Mouse (Mus musculus) neural tube, embryonic 15.5 days (tissue): ENCODE results near the gene Fbxo17. TPM values are rescaled to one million over a fixed set of nuclear protein-coding genes. Genes with fewer than 3 reads are reported as not detected.
"Not testable (repeated sequence)": the region's sequence is repeated elsewhere in the genome, so short reads cannot be mapped to it uniquely, and the experiment has no call there.

ENCODE experiments used
- ATAC-seq: fragments of 200-750 bp; cut with Nextera tagmentation; 2 replicates; pipeline ENCODE4 v1.8.0; 2017; ENCODE audit warnings: mild to moderate bottlenecking, moderate TSS enrichment, moderate library complexity; ENCODE audit not compliant: low FRiP score
- H3K27ac ChIP-seq: fragments of 300-500 bp; sonication (generic); replicated peaks from 2 replicates; pipeline ENCODE4 v1.5.1; 2015; ENCODE audit warnings: mild to moderate bottlenecking, inconsistent platforms
- H3K27me3 ChIP-seq: fragments of 300-500 bp; sonication (generic); replicated peaks from 2 replicates; pipeline ENCODE4 v1.6.1; 2015; ENCODE audit warnings: inconsistent platforms
- H3K36me3 ChIP-seq: fragments of 300-500 bp; sonication (generic); 2 replicates; pipeline ENCODE4 v1.6.1; 2015; ENCODE audit warnings: inconsistent platforms
- H3K4me1 ChIP-seq: fragments of 300-500 bp; sonication (generic); 2 replicates; pipeline ENCODE4 v1.6.1; 2015; ENCODE audit warnings: inconsistent platforms
- H3K4me2 ChIP-seq: fragments of 300-500 bp; sonication (generic); 2 replicates; pipeline ENCODE4 v1.6.1; 2015; ENCODE audit warnings: inconsistent platforms, mild to moderate bottlenecking, moderate library complexity
- H3K4me3 ChIP-seq: fragments of 300-500 bp; sonication (generic); replicated peaks from 2 replicates; pipeline ENCODE4 v1.5.1; 2015; ENCODE audit warnings: mild to moderate bottlenecking, inconsistent platforms
- H3K9ac ChIP-seq: fragments of 300-500 bp; sonication (generic); replicated peaks from 2 replicates; pipeline ENCODE4 v1.6.1; 2015; ENCODE audit warnings: mild to moderate bottlenecking, inconsistent platforms
- H3K9me3 ChIP-seq: fragments of 300-500 bp; sonication (generic); replicated peaks from 2 replicates; pipeline ENCODE4 v1.6.1; 2016; ENCODE audit warnings: inconsistent platforms
- WGBS: fragments of 180-500 bp; shearing (Covaris S2); methylation state at CpG from one replicate; pipeline ENCODE4 v1.1.7; 2015; ENCODE audit warnings: mixed read lengths; 5-methylcytosine and 5-hydroxymethylcytosine counted together
- polyA plus RNA-seq: library from polyadenylated mRNA; unstranded; fragments of >200 nt; fragmentation: Nextera tagmentation; extraction: Ambion mirVana; gene quantifications from 2 replicates; pipeline ENCODE4 v1.2.1, GENCODE M21; 2015

Gene Fbxo17
- polyA plus RNA-seq, 1 experiment from 2014 or later, result 5.4 TPM

GRCm38 (mm10) chr7:28694423-28694822, 22.2 kb upstream of the Fbxo17 start:
- no peak overlapping the region for H3K4me3 ChIP-seq
- no peaks in the 10 kb centered on the region; the same call in 1 of the 2 replicates for H3K27me3 ChIP-seq
- H3K27ac ChIP-seq, result no peak overlapping the region
- peaks cover 22% of the 10 kb centered on the region for H3K4me1 ChIP-seq
- no peaks in the 10 kb centered on the region for H3K36me3 ChIP-seq
- no peak overlapping the region for H3K9ac ChIP-seq
- 9% methylated on average over 14 of the region's 14 CpGs for WGBS
- no peak for ATAC-seq
- peak overlapping the region; percentile 94 for H3K4me2 ChIP-seq
- no peaks in the 10 kb centered on the region for H3K9me3 ChIP-seq

- 70% methylated on average over 8 of the region's 8 CpGs for WGBS
- ATAC-seq, result no peak
- Histone ChIP-seq H3K4me2 (no peak overlapping the region), H3K27me3 (no peaks in the 10 kb centered on the region; the same call in 1 of the 2 replicates), H3K9ac (no peak overlapping the region), H3K9me3 (no peaks in the 10 kb centered on the region), H3K36me3 (no peaks in the 10 kb centered on the region), H3K27ac (no peak overlapping the region), H3K4me3 (no peak overlapping the region), H3K4me1 (peaks cover 22% of the 10 kb centered on the region)
Measured at GRCm38 (mm10) chr7:28694966-28695511, 21.6 kb upstream of the Fbxo17 start.

- Histone ChIP-seq H3K4me1 (peaks cover 22% of the 10 kb centered on the region), H3K27ac (no peak overlapping the region), H3K4me3 (no peak overlapping the region), H3K9me3 (no peaks in the 10 kb centered on the region), H3K36me3 (0 out of 2 replicates have a peak, but pooled peaks cover 4% of the 10 kb centered on the region), H3K4me2 (no peak overlapping the region), H3K9ac (no peak overlapping the region), H3K27me3 (no peaks in the 10 kb centered on the region; the same call in 1 of the 2 replicates)
- 93% methylated on average over 11 of the region's 11 CpGs for whole genome bisulfite sequencing
- ATAC-seq, result no peak
Measured at GRCm38 (mm10) chr7:28697277-28697676, 19.3 kb upstream of the Fbxo17 start.

- 98% methylated on average over 4 of the region's 4 CpGs for WGBS
- no peak for ATAC-seq
- Histone ChIP-seq H3K36me3 (0 out of 2 replicates have a peak, but pooled peaks cover 4% of the 10 kb centered on the region), H3K27ac (no peak overlapping the region), H3K4me3 (no peak overlapping the region), H3K9me3 (no peaks in the 10 kb centered on the region), H3K4me2 (no peak overlapping the region), H3K4me1 (no peaks in the 10 kb centered on the region), H3K27me3 (no peaks in the 10 kb centered on the region), H3K9ac (no peak overlapping the region)
Measured at GRCm38 (mm10) chr7:28700269-28700668, 16.3 kb upstream of the Fbxo17 start.

GRCm38 (mm10) chr7:28701306-28701705, 15.3 kb upstream of the Fbxo17 start:
- not testable (repeated sequence) for H3K36me3 ChIP-seq, H3K4me3 ChIP-seq, H3K4me1 ChIP-seq, ATAC-seq, H3K9me3 ChIP-seq, H3K4me2 ChIP-seq, H3K9ac ChIP-seq, H3K27ac ChIP-seq, H3K27me3 ChIP-seq
- 97% methylated on average over 12 of the region's 12 CpGs for WGBS

- Histone ChIP-seq H3K9ac (no peak overlapping the region), H3K4me3 (no peak overlapping the region), H3K27ac (no peak overlapping the region), H3K27me3 (no peaks in the 10 kb centered on the region), H3K4me2 (no peak overlapping the region), H3K9me3 (no peaks in the 10 kb centered on the region), H3K36me3 (0 out of 2 replicates have a peak, but pooled peaks cover 4% of the 10 kb centered on the region), H3K4me1 (no peaks in the 10 kb centered on the region)
- 70% methylated on average over 9 of the region's 9 CpGs for WGBS
- ATAC-seq, result no peak
Measured at GRCm38 (mm10) chr7:28702601-28703143, 13.9 kb upstream of the Fbxo17 start.

- Histone ChIP-seq H3K27me3 (no peaks in the 10 kb centered on the region; the same call in 1 of the 2 replicates), H3K4me1 (0 out of 2 replicates have a peak, but pooled peaks cover 3% of the 10 kb centered on the region), H3K36me3 (no peaks in the 10 kb centered on the region), H3K9me3 (no peaks in the 10 kb centered on the region), H3K4me3 (no peak overlapping the region), H3K27ac (no peak overlapping the region), H3K4me2 (no peak overlapping the region), H3K9ac (no peak overlapping the region)
- ATAC-seq, result no peak
Measured at GRCm38 (mm10) chr7:28709454-28709853, 7.2 kb upstream of the Fbxo17 start.

GRCm38 (mm10) chr7:28710962-28711361, 5.6 kb upstream of the Fbxo17 start:
- no peak overlapping the region for H3K4me3 ChIP-seq
- H3K4me1 ChIP-seq, result peaks cover 3% of the 10 kb centered on the region; the same call in 1 of the 2 replicates
- no peaks in the 10 kb centered on the region; the same call in 1 of the 2 replicates for H3K27me3 ChIP-seq
- H3K4me2 ChIP-seq, result no peak overlapping the region
- H3K9ac ChIP-seq, result no peak overlapping the region
- ATAC-seq, result no peak
- WGBS, result 67% methylated on average over 3 of the region's 3 CpGs
- no peaks in the 10 kb centered on the region for H3K36me3 ChIP-seq
- H3K27ac ChIP-seq, result no peak overlapping the region
- no peaks in the 10 kb centered on the region for H3K9me3 ChIP-seq

GRCm38 (mm10) chr7:28714667-28715066, 1.9 kb upstream of the Fbxo17 start:
- Histone ChIP-seq H3K4me1 (peaks cover 9% of the 10 kb centered on the region), H3K4me2 (no peak overlapping the region), H3K4me3 (no peak overlapping the region), H3K36me3 (no peaks in the 10 kb centered on the region), H3K27ac (no peak overlapping the region), H3K9me3 (no peaks in the 10 kb centered on the region), H3K27me3 (no peaks in the 10 kb centered on the region; the same call in 1 of the 2 replicates), H3K9ac (no peak overlapping the region)
- 80% methylated on average over 5 of the region's 5 CpGs for WGBS
- ATAC-seq, result no peak

- Histone ChIP-seq H3K4me1 (peaks cover 8% of the 10 kb centered on the region), H3K4me3 (no peak overlapping the region), H3K36me3 (no peaks in the 10 kb centered on the region), H3K4me2 (peak overlapping the region; percentile 71; the same call in 1 of the 2 replicates), H3K27ac (no peak overlapping the region), H3K9ac (no peak overlapping the region), H3K9me3 (no peaks in the 10 kb centered on the region), H3K27me3 (no peaks in the 10 kb centered on the region; the same call in 1 of the 2 replicates)
- no peak for ATAC-seq
- WGBS, result 100% methylated on average over 2 of the region's 2 CpGs
Measured at GRCm38 (mm10) chr7:28715598-28715997, 1.0 kb upstream of the Fbxo17 start.

GRCm38 (mm10) chr7:28717726-28718125, 1.1 kb downstream of the Fbxo17 start:
- WGBS, result 87% methylated on average over 10 of the region's 10 CpGs
- H3K36me3 ChIP-seq, result no peaks in the 10 kb centered on the region
- H3K4me1 ChIP-seq, result peaks cover 8% of the 10 kb centered on the region
- no peak for ATAC-seq
- H3K9ac ChIP-seq, result no peak overlapping the region
- H3K27me3 ChIP-seq, result no peaks in the 10 kb centered on the region
- no peak overlapping the region for H3K4me2 ChIP-seq
- no peak overlapping the region for H3K27ac ChIP-seq
- H3K9me3 ChIP-seq, result no peaks in the 10 kb centered on the region
- H3K4me3 ChIP-seq, result no peak overlapping the region

GRCm38 (mm10) chr7:28719159-28719558, 2.6 kb downstream of the Fbxo17 start:
- Histone ChIP-seq H3K27ac (no peak overlapping the region), H3K36me3 (no peaks in the 10 kb centered on the region), H3K9me3 (no peaks in the 10 kb centered on the region), H3K4me3 (no peak overlapping the region), H3K9ac (no peak overlapping the region), H3K4me1 (peaks cover 8% of the 10 kb centered on the region), H3K27me3 (no peaks in the 10 kb centered on the region), H3K4me2 (no peak overlapping the region)
- 59% methylated on average over 4 of the region's 4 CpGs for WGBS
- no peak for ATAC-seq
